Mouse (Mus musculus): ENCODE measurements at regions not wholly inside any gene's neighbourhood (a gene's known extent, or its start where the extent isn't known, plus 50 kb on each side); places are given as distances from the start of the nearest gene placed in this dataset.

- no peak for DNase-seq (ENCODE audit: low spot score in 2 of 2)
- intact Hi-C loops (cut with DNase I), result no loop called here
Measured at GRCm38 (mm10) chr13:43908041-43908644, 123.6 kb downstream of the Cd83 start.

- intact Hi-C loops (cut with DNase I), result no loop called here
- DNase-seq (ENCODE audit: low spot score in 2 of 2), result no peak
Measured at GRCm38 (mm10) chr13:43909933-43910332, 125.4 kb downstream of the Cd83 start.

DNA sequence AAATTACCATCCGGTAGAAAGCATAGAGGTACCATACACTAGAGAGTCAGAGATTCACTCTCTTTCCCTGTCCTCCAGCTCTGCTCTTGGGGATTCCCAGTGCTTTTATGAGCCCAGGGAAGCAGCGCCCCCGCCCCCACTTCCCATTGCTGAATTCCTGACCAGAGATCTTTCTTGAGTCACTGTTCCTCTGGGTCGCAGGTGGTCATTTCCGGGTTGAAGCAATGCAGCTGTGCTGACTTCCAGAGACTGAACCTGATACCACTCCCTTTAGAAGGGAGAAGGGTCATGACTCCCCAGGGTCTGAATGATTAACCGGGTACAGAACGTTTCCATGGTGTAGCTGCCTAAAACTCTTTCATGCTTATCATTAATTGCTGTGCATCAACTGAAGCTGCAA is 128.9 kb downstream of the Cd83 start:
- no peak for DNase-seq (ENCODE audit: low spot score in 2 of 2)
- intact Hi-C loops (cut with DNase I), result no loop called here

GRCm38 (mm10) chr13:43919781-43920420 is 135.3 kb downstream of the Cd83 start:
- intact Hi-C loops (cut with DNase I), result no loop called here
- DNase-seq (ENCODE audit: low spot score in 2 of 2), result no peak

GRCm38 (mm10) chr13:43930081-43930981 is 145.8 kb downstream of the Cd83 start:
- DNase-seq (ENCODE audit: low spot score in 2 of 2), result no peak
- intact Hi-C loops (cut with DNase I), result no loop called here

- DNase-seq (ENCODE audit: low spot score in 2 of 2), result no peak
- intact Hi-C loops (cut with DNase I), result no loop called here
Measured at GRCm38 (mm10) chr13:43932946-43933345, 148.4 kb downstream of the Cd83 start.

- DNase-seq (ENCODE audit: low spot score in 2 of 2), result no peak
- intact Hi-C loops (cut with DNase I), result no loop called here
Measured at GRCm38 (mm10) chr13:43935284-43935683, 150.7 kb downstream of the Cd83 start.

DNA sequence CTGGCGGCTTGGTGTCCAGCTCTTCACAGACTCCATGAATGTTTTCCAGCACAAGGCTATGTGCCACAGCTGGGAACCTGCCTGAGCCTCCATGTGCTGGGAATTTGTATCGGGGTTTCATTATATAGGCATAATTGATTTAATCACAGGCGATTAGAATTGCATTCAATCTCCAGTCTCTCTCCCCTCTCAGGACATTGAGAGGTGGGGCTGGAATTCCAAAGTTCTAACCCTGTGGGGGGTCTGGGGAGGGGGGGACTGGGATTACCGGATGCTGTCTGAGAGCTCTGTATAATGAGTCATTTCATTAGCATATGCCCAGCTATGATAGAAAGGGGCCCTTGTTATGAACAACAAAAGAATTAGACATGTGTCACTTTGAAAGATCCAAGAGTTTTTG is 151.9 kb downstream of the Cd83 start:
- intact Hi-C loops (cut with DNase I), result no loop called here
- DNase-seq (ENCODE audit: low spot score in 2 of 2), result no peak

DNA sequence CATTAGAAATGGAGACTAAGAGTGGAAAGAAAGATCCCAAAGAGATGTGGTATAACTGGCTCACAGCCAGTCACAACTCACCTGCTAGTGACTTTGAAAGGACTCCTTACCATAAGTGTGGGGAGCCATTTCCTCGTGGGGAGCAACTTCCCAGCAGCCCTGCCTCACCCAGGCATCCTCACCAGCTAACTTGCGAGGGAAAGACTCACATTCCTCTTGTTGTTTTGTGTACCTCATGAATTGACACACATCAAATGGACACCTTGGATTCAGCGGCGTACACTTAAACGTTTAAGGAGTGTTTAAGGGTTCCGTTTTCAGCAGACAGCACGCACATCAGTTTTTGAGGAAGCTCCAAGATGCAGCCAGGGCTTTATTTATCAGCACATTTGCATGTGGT is 154.0 kb downstream of the Cd83 start:
- intact Hi-C loops (cut with DNase I), result no loop called here

DNA sequence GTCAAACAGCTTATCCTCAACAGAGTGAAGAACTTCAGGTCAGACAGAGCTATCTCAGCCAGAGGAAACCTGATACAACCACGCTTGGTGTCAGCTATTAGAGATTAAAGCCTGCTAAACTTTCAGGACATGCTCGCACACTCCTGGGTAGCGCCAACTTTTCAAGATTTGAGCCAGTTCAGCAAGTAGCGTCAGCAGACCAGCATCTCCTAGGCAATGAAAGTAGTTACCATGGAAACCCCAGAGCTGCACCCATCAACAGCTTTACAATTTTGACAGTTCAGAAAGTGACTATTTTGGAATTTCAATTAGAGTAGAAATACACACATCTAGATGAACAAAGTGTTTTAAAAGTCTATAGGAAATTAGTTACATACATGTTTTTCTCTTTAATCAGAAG is 154.8 kb downstream of the Cd83 start:
- no peak for DNase-seq (ENCODE audit: low spot score in 2 of 2)
- intact Hi-C loops (cut with DNase I), result no loop called here

More for the DNA sequence above, 154.0 kb downstream of the Cd83 start:
- DNase-seq (ENCODE audit: low spot score in 2 of 2), result no peak

- intact Hi-C loops (cut with DNase I), result no loop called here
Measured at GRCm38 (mm10) chr13:43941731-43942130, 157.2 kb downstream of the Cd83 start.

DNA sequence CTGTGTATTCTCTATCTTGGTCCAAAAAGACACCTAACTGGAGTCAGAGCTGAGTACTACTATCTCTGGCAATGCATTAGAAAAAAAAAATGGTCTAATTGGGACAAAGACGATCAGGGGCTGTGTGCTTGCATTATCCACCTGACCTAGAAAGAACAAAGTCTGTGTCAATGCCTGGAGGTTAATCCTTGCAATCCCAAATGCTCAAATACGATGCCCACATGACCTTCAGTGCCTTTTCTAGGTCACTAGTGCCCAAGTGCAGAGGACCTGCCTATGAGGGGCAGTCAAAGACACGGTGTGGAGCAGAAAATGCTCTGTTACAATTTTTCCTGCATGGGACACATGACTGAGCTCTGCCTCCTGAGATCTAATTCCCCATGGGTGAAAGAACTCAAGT is 164.0 kb downstream of the Cd83 start:
- intact Hi-C loops (cut with DNase I), result no loop called here
- DNase-seq (ENCODE audit: low spot score in 2 of 2), result no peak

More at GRCm38 (mm10) chr13:43941731-43942130, 157.2 kb downstream of the Cd83 start:
- DNase-seq (ENCODE audit: low spot score in 2 of 2), result no peak

DNA sequence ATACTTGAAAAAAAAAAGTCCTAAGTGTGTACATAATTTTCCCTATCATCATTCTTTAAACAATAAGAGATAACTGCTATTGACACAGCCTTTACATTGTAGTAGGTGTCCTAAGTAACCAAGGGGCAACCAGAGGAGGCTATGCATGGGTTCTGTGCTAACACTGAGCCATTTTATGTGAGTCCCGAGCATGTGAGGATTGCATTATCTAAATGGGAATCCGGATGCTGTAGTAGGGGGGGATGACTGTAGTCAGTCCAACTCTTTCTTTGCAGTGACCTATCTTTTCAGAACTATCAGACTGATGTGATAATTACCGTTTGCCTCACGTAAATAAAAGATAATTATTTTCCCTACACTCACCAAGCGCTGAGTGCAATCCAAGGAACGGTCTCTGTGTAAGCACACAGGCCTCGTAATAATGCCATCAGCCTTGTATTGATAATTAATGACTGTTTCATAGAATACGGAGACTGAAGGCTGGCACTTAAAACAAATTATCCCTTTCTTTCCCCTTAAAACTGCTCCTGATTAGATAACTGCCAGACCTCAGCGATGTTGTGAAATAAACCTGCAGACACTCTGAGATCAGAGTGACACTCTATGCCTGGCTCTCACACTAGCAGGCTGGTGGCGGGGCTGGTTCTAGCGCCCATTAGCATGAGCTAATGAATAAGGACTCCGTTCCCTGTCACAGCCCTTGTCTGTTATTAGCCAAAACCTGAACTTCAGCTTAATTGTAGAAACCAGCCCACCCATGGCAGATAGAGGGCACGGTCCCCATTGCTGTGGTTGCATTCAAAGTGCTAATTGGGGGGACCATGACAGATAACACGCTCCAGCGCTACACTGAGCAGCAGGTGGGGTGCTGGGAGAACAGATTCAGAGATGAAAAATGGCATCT is 165.4 kb downstream of the Cd83 start:
- DNase-seq (ENCODE audit: low spot score in 2 of 2), result no peak

DNA sequence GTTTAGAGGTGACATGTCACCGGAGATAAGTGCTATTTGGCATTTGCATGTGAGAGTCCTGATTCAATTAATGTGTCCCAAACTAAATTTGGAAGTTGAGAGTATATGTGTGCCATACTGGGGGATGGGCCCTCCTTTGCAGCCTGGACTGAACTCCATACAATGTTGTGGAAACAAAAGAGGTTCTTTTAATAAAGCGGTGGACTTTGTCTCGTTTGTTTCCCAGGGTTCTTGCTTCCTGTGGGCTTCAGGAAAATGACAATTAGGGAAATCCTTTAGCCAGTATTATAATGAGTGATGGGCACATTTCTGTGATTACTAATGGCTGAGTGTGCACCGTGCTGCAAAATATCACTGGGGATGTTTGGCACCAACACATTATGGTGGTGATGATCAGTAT is 167.9 kb downstream of the Cd83 start:
- intact Hi-C loops (cut with DNase I), result no loop called here
- no peak for DNase-seq (ENCODE audit: low spot score in 2 of 2)

More for the DNA sequence above, 165.4 kb downstream of the Cd83 start:
- intact Hi-C loops (cut with DNase I), result no loop called here

- DNase-seq (ENCODE audit: low spot score in 2 of 2), result no peak
- intact Hi-C loops (cut with DNase I), result no loop called here
Measured at GRCm38 (mm10) chr13:43952972-43953592, 168.5 kb downstream of the Cd83 start.

GRCm38 (mm10) chr13:43954714-43955393 is 170.3 kb downstream of the Cd83 start:
- intact Hi-C loops (cut with DNase I), result no loop called here
- DNase-seq (ENCODE audit: low spot score in 2 of 2), result no peak

GRCm38 (mm10) chr13:43957046-43957445 is 172.5 kb downstream of the Cd83 start:
- no peak for DNase-seq (ENCODE audit: low spot score in 2 of 2)
- intact Hi-C loops (cut with DNase I), result no loop called here

DNA sequence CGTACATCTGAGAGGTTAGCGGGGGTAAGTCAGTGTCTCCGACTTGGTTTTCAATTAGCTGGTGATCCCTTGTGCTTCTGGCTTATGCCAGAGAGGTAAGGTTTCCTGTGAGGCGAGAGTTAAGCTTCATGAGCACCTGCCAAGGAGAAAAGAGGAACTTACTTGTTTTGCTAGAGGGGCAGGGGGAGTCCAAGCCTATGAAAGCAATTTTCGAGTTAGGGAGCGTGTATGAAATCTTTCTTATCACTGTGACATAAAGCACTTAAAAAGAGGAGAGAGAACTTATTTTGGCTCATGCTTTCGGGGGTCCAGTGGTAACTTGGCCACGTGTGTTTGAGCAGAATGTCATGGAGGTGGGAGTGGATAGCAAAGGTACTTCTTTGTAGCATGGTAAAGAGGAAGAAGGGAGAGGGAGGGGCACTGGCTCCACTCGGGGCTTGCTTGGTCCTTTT is 174.6 kb downstream of the Cd83 start:
- DNase-seq (ENCODE audit: low spot score in 2 of 2), result no peak
- intact Hi-C loops (cut with DNase I), result no loop called here
